Mouse (Mus musculus): ENCODE measurements at regions not wholly inside any gene's neighbourhood (a gene's known extent, or its start where the extent isn't known, plus 50 kb on each side); places are given as distances from the start of the nearest gene placed in this dataset.

- Histone ChIP-seq H3K27me3 (replicated peaks; ENCODE audit: insufficient read depth, low read length) (no peaks in the 10 kb centered on the region), H3K9ac (replicated peaks; ENCODE audit: low read depth) (no peak overlapping the region), H3K4me3 (ENCODE audit: low read depth, low read length) (no peak overlapping the region), H3K4me1 (ENCODE audit: insufficient read depth, low read depth, low read length) (no peaks in the 10 kb centered on the region), H3K36me3 (ENCODE audit: insufficient read depth, low read length) (no peaks in the 10 kb centered on the region), H3K4me2 (replicated peaks; ENCODE audit: low read depth, low read length) (no peak overlapping the region), H3K9me3 (ENCODE audit: low read length) (no peaks in the 10 kb centered on the region), H3K27ac (ENCODE audit: low read length) (no peak overlapping the region)
- TF ChIP-seq CTCF (IDR thresholded peaks at IDR 0.05) (no peak), EP300 (IDR thresholded peaks at IDR 0.05) (no peak)
- DNase-seq (ENCODE audit: low spot score) (no peak), ATAC-seq (no peak)
- WGBS: 52% methylated on average over 5 of the region's 5 CpGs
Observed at GRCm38 (mm10) chr1:69746575-69747290, 59.7 kb upstream of the Ikzf2 start.

GRCm38 (mm10) chr1:69752724-69753123, 65.7 kb upstream of the Ikzf2 start:
- H3K4me3 ChIP-seq (ENCODE audit: low read depth, low read length): no peak overlapping the region
- no peaks in the 10 kb centered on the region for H3K9me3 ChIP-seq (ENCODE audit: low read length)
- no peak for DNase-seq (ENCODE audit: low spot score)
- no peak overlapping the region for H3K27ac ChIP-seq (ENCODE audit: low read length)
- TF ChIP-seq CTCF (IDR thresholded peaks at IDR 0.05) (no peak), EP300 (IDR thresholded peaks at IDR 0.05) (no peak)
- no peak overlapping the region for H3K4me2 ChIP-seq (replicated peaks; ENCODE audit: low read depth, low read length)
- 49% methylated on average over 1 of the region's 1 CpGs for WGBS
- H3K9ac ChIP-seq (replicated peaks; ENCODE audit: low read depth): no peak overlapping the region
- no peaks in the 10 kb centered on the region for H3K36me3 ChIP-seq (ENCODE audit: insufficient read depth, low read length)
- ATAC-seq: no peak
- H3K27me3 ChIP-seq (replicated peaks; ENCODE audit: insufficient read depth, low read length): no peaks in the 10 kb centered on the region
- H3K4me1 ChIP-seq (ENCODE audit: insufficient read depth, low read depth, low read length): no peaks in the 10 kb centered on the region

GRCm38 (mm10) chr1:69757702-69758101, 69.1 kb upstream of the Spag16 start:
- H3K9me3 ChIP-seq (ENCODE audit: low read length): no peaks in the 10 kb centered on the region
- no peak for DNase-seq (ENCODE audit: low spot score)
- no peak overlapping the region for H3K9ac ChIP-seq (replicated peaks; ENCODE audit: low read depth)
- no peak overlapping the region for H3K4me3 ChIP-seq (ENCODE audit: low read depth, low read length)
- ATAC-seq: no peak
- no peak overlapping the region for H3K4me2 ChIP-seq (replicated peaks; ENCODE audit: low read depth, low read length)
- no peak overlapping the region for H3K27ac ChIP-seq (ENCODE audit: low read length)
- H3K36me3 ChIP-seq (ENCODE audit: insufficient read depth, low read length): no peaks in the 10 kb centered on the region
- no peak for TF ChIP-seq CTCF (IDR thresholded peaks at IDR 0.05)
- no peak for TF ChIP-seq EP300 (IDR thresholded peaks at IDR 0.05)
- H3K4me1 ChIP-seq (ENCODE audit: insufficient read depth, low read depth, low read length): no peaks in the 10 kb centered on the region
- no peaks in the 10 kb centered on the region for H3K27me3 ChIP-seq (replicated peaks; ENCODE audit: insufficient read depth, low read length)
- 100% methylated on average over 1 of the region's 1 CpGs for WGBS

- DNase-seq (ENCODE audit: low spot score): peak; percentile 34
- no peak for ATAC-seq
- Histone ChIP-seq H3K9ac (replicated peaks; ENCODE audit: low read depth) (no peak overlapping the region), H3K4me3 (ENCODE audit: low read depth, low read length) (peak overlapping the region; percentile 20), H3K4me2 (replicated peaks; ENCODE audit: low read depth, low read length) (peak overlapping the region; percentile 27; the same call in 1 of the 2 replicates), H3K36me3 (ENCODE audit: insufficient read depth, low read length) (no peaks in the 10 kb centered on the region), H3K27ac (ENCODE audit: low read length) (no peak overlapping the region), H3K4me1 (ENCODE audit: insufficient read depth, low read depth, low read length) (no peaks in the 10 kb centered on the region), H3K27me3 (replicated peaks; ENCODE audit: insufficient read depth, low read length) (no peaks in the 10 kb centered on the region), H3K9me3 (ENCODE audit: low read length) (no peaks in the 10 kb centered on the region)
- no peak for TF ChIP-seq EP300 (IDR thresholded peaks at IDR 0.05)
- no peak for TF ChIP-seq CTCF (IDR thresholded peaks at IDR 0.05)
- 55% methylated on average over 13 of the region's 13 CpGs for WGBS
Observed at GRCm38 (mm10) chr1:69759544-69759943, 67.2 kb upstream of the Spag16 start.

GRCm38 (mm10) chr1:69768714-69769113, 58.1 kb upstream of the Spag16 start:
- Histone ChIP-seq H3K27me3 (replicated peaks; ENCODE audit: insufficient read depth, low read length) (no peaks in the 10 kb centered on the region), H3K4me3 (ENCODE audit: low read depth, low read length) (no peak overlapping the region), H3K9ac (replicated peaks; ENCODE audit: low read depth) (no peak overlapping the region), H3K27ac (ENCODE audit: low read length) (no peak overlapping the region), H3K36me3 (ENCODE audit: insufficient read depth, low read length) (no peaks in the 10 kb centered on the region), H3K9me3 (ENCODE audit: low read length) (no peaks in the 10 kb centered on the region), H3K4me1 (ENCODE audit: insufficient read depth, low read depth, low read length) (no peaks in the 10 kb centered on the region), H3K4me2 (replicated peaks; ENCODE audit: low read depth, low read length) (no peak overlapping the region)
- DNase-seq (ENCODE audit: low spot score) (no peak), ATAC-seq (no peak)
- TF ChIP-seq EP300 (IDR thresholded peaks at IDR 0.05) (no peak), CTCF (IDR thresholded peaks at IDR 0.05) (no peak)
- 67% methylated on average over 11 of the region's 11 CpGs for WGBS

GRCm38 (mm10) chr1:69770209-69770608, 56.6 kb upstream of the Spag16 start:
- H3K4me1 ChIP-seq (ENCODE audit: insufficient read depth, low read depth, low read length): no peaks in the 10 kb centered on the region
- no peaks in the 10 kb centered on the region for H3K27me3 ChIP-seq (replicated peaks; ENCODE audit: insufficient read depth, low read length)
- ATAC-seq: no peak
- H3K4me3 ChIP-seq (ENCODE audit: low read depth, low read length): no peak overlapping the region
- H3K4me2 ChIP-seq (replicated peaks; ENCODE audit: low read depth, low read length): no peak overlapping the region
- DNase-seq (ENCODE audit: low spot score): no peak
- H3K9me3 ChIP-seq (ENCODE audit: low read length): no peaks in the 10 kb centered on the region
- WGBS: 78% methylated on average over 8 of the region's 8 CpGs
- no peaks in the 10 kb centered on the region for H3K36me3 ChIP-seq (ENCODE audit: insufficient read depth, low read length)
- H3K9ac ChIP-seq (replicated peaks; ENCODE audit: low read depth): no peak overlapping the region
- no peak overlapping the region for H3K27ac ChIP-seq (ENCODE audit: low read length)
- TF ChIP-seq EP300 (IDR thresholded peaks at IDR 0.05) (no peak), CTCF (IDR thresholded peaks at IDR 0.05) (no peak)
